Mouse (Mus musculus): ENCODE measurements around the gene Vmn1r61. TPM values are rescaled to one million over a fixed set of nuclear protein-coding genes. Genes with fewer than 3 reads are reported as not detected.

Gene Vmn1r61
- not detected in 2 replicates for total RNA-seq (2014; rRNA removed)
- not detected in 2 replicates for polyA plus RNA-seq (2012; rRNA removed)

GRCm38 (mm10) chr7:5613195-5613594 lies at the start of gene Vmn1r61:
TSS of gene Vmn1r61 (minus strand) at chr7:5613295.
- Histone ChIP-seq H3K27ac (replicated peaks; ENCODE audit: insufficient read depth, low read depth, low read length) (no peak within 1 kb of the TSS), H3K9ac (ENCODE audit: low read depth, low read length) (no peak within 1 kb of the TSS), H3K4me1 (ENCODE audit: control insufficient read depth, insufficient read depth, low read length) (no peaks in the 10 kb centered on the region), H3K79me2 (ENCODE audit: control insufficient read depth, insufficient read depth, low read length) (no peaks in the 10 kb centered on the region), H3K4me3 (ENCODE audit: insufficient read depth, low read depth, low read length) (no peak within 1 kb of the TSS), H3K27me3 (ENCODE audit: control insufficient read depth, insufficient read depth, low read length) (no peaks in the 10 kb centered on the region), H3K36me3 (ENCODE audit: control insufficient read depth, insufficient read depth, low read length) (no peaks in the 10 kb centered on the region)
- no peak for DNase-seq (ENCODE audit: extremely low read depth, low read depth, low spot score)
- no peak for TF ChIP-seq CTCF (IDR thresholded peaks at IDR 0.05; ENCODE audit: low read depth, low read length)
- TF ChIP-seq POLR2A (IDR thresholded peaks at IDR 0.05; ENCODE audit: extremely low read depth, insufficient read depth, low read length) = no peak

Other genes starting within 250 kb of the Vmn1r61 start
- not detected in 2 replicates for gene Vmn1r58, start 199.9 kb downstream of the Vmn1r61 start, total RNA-seq (2014; rRNA removed)
- not detected in 2 replicates for gene Vmn1r58, start 199.9 kb downstream of the Vmn1r61 start, polyA plus RNA-seq (2012; rRNA removed)
- gene Vmn1r59, start 156.5 kb downstream of the Vmn1r61 start, total RNA-seq (2014; rRNA removed) = not detected in 2 replicates
- gene Vmn1r59, start 156.5 kb downstream of the Vmn1r61 start, polyA plus RNA-seq (2012; rRNA removed) = not detected in 2 replicates
- not detected in 2 replicates for gene Vmn2r28, start 119.3 kb downstream of the Vmn1r61 start, total RNA-seq (2014; rRNA removed)
- not detected in 2 replicates for gene Vmn2r28, start 119.3 kb downstream of the Vmn1r61 start, polyA plus RNA-seq (2012; rRNA removed)
- not detected in 2 replicates for gene Vmn1r60, start 66.0 kb downstream of the Vmn1r61 start, total RNA-seq (2014; rRNA removed)
- gene Vmn1r60, start 66.0 kb downstream of the Vmn1r61 start, polyA plus RNA-seq (2012; rRNA removed) = not detected in 2 replicates
- not detected in 2 replicates for gene Vmn1r62, start 60.3 kb upstream of the Vmn1r61 start, total RNA-seq (2014; rRNA removed)
- not detected in 2 replicates for gene Vmn1r62, start 60.3 kb upstream of the Vmn1r61 start, polyA plus RNA-seq (2012; rRNA removed)
- not detected in 2 replicates for gene Vmn1r63, start 192.2 kb upstream of the Vmn1r61 start, total RNA-seq (2014; rRNA removed)
- not detected in 2 replicates for gene Vmn1r63, start 192.2 kb upstream of the Vmn1r61 start, polyA plus RNA-seq (2012; rRNA removed)

All from liver, adult 2 months (tissue).